In genomic region chr17:14206062-14206461, GRCm38 (mm10) we compare ENCODE assay signal across 8 mouse cellular contexts. TPM values are rescaled to one million over a fixed set of nuclear protein-coding genes. Genes with fewer than 3 reads are reported as not detected.
DNase-seq lines count a peak whose midpoint lies in the region; ATAC-seq and TF ChIP-seq lines count a peak whose summit lies in the region.

No protein-coding gene starts in this region.

- WGBS in liver, embryonic 12.5 days (ENCODE audit: insufficient replicate concordance) = 25% methylated on average over 3 of the region's 3 CpGs
- 42% methylated on average over 3 of the region's 3 CpGs for WGBS in cerebellum, adult 2 months
- WGBS in limb, embryonic 11.5 days = 32% methylated on average over 3 of the region's 3 CpGs
- 32% methylated on average over 3 of the region's 3 CpGs for WGBS in midbrain, embryonic 15.5 days

- ATAC-seq in liver, embryonic 12.5 days = no peak
- ATAC-seq in limb, embryonic 11.5 days (ENCODE audit: insufficient number of reproducible peaks, low FRiP score, low TSS enrichment, low read depth) = no peak
- peak; percentile 16 for ATAC-seq in midbrain, embryonic 15.5 days (replicated peaks)

- peak; percentile 85 for TF ChIP-seq CTCF in cerebellum, adult 2 months (IDR thresholded peaks at IDR 0.05; ENCODE audit: borderline replicate concordance, insufficient read depth, low read depth, low read length)

- DNase-seq in liver = peak; percentile 71
- DNase-seq in cerebellum, adult 2 months = peak; percentile 46 to 65
- DNase-seq in forelimb bud, embryonic 11.5 days (ENCODE audit: low read depth, low spot score) = peak; percentile 79
- peak; percentile 73 for DNase-seq in kidney, adult 18-20 months
- peak; percentile 87 for DNase-seq in limb, embryonic 11.5 days (ENCODE audit: low spot score)
- peak; percentile 60 for DNase-seq in thymus, postnatal 25 days

- peaks cover 70% of the 10 kb centered on the region for H3K27me3 ChIP-seq in liver, embryonic 12.5 days (replicated peaks)
- no peaks in the 10 kb centered on the region; the same call in 1 of the 2 replicates for H3K27me3 ChIP-seq in cerebellum, adult 2 months (ENCODE audit: control insufficient read depth, insufficient read depth, low read length)
- H3K27me3 ChIP-seq in limb, embryonic 11.5 days (ENCODE audit: control insufficient read depth, insufficient read depth, low read length) = peaks cover 34% of the 10 kb centered on the region
- H3K27me3 ChIP-seq in midbrain, embryonic 15.5 days (replicated peaks) = peaks cover 47% of the 10 kb centered on the region

- H3K4me2 ChIP-seq in liver, embryonic 12.5 days = no peak overlapping the region
- no peak overlapping the region for H3K4me2 ChIP-seq in limb, embryonic 11.5 days (ENCODE audit: low read depth, severe bottlenecking)
- no peak overlapping the region for H3K4me2 ChIP-seq in midbrain, embryonic 15.5 days

- H3K9me3 ChIP-seq in liver, embryonic 12.5 days (replicated peaks) = no peaks in the 10 kb centered on the region
- H3K9me3 ChIP-seq in limb, embryonic 11.5 days (ENCODE audit: control insufficient read depth, low read length) = no peaks in the 10 kb centered on the region
- no peaks in the 10 kb centered on the region for H3K9me3 ChIP-seq in midbrain, embryonic 15.5 days

- no peak overlapping the region for H3K9ac ChIP-seq in liver, embryonic 12.5 days
- no peak overlapping the region for H3K9ac ChIP-seq in limb, embryonic 11.5 days (ENCODE audit: low read length)
- no peak overlapping the region for H3K9ac ChIP-seq in midbrain, embryonic 15.5 days

- H3K4me1 ChIP-seq in liver, embryonic 12.5 days = 0 out of 2 replicates have a peak, but pooled peaks cover 5% of the 10 kb centered on the region
- H3K4me1 ChIP-seq in cerebellum, adult 2 months (ENCODE audit: control insufficient read depth, insufficient read depth, low read length) = peaks cover 2% of the 10 kb centered on the region
- H3K4me1 ChIP-seq in limb, embryonic 11.5 days (ENCODE audit: control insufficient read depth, insufficient read depth, low read length) = peaks cover 20% of the 10 kb centered on the region
- H3K4me1 ChIP-seq in midbrain, embryonic 15.5 days = peaks cover 26% of the 10 kb centered on the region

- no peaks in the 10 kb centered on the region for H3K36me3 ChIP-seq in liver, embryonic 12.5 days
- H3K36me3 ChIP-seq in limb, embryonic 11.5 days (ENCODE audit: control insufficient read depth, insufficient read depth, low read length) = no peaks in the 10 kb centered on the region
- no peaks in the 10 kb centered on the region for H3K36me3 ChIP-seq in midbrain, embryonic 15.5 days (replicated peaks)

- no peak overlapping the region for H3K4me3 ChIP-seq in liver, embryonic 12.5 days
- no peak overlapping the region for H3K4me3 ChIP-seq in cerebellum, adult 2 months (replicated peaks; ENCODE audit: insufficient read depth, low read depth, low read length)
- no peak overlapping the region for H3K4me3 ChIP-seq in limb, embryonic 11.5 days (ENCODE audit: low read depth, low read length)
- H3K4me3 ChIP-seq in midbrain, embryonic 15.5 days = no peak overlapping the region

- no peak overlapping the region for H3K27ac ChIP-seq in liver, embryonic 12.5 days
- no peak overlapping the region for H3K27ac ChIP-seq in cerebellum, adult 2 months (ENCODE audit: insufficient read depth, low read length)
- no peak overlapping the region for H3K27ac ChIP-seq in limb, embryonic 11.5 days (replicated peaks; ENCODE audit: low read depth, low read length)
- no peak overlapping the region for H3K27ac ChIP-seq in midbrain, embryonic 15.5 days

- TF ChIP-seq POLR2A in cerebellum, adult 2 months (IDR thresholded peaks at IDR 0.05; ENCODE audit: borderline replicate concordance, insufficient read depth, low read length) = no peak

RNA-seq across cellular contexts. Expression of gene Dact2, which starts 2.0 kb away (rescaled TPM):
- 0.85 and 1.4 TPM in 2 replicates for polyA plus RNA-seq in liver, embryonic 12.5 days (2016; fragmentation: Nextera tagmentation; extraction: Ambion mirVana)
- polyA plus RNA-seq in cerebellum, adult 2 months (2012; rRNA removed) = 6.5 and 7.2 TPM in 2 replicates
- 1.1 and 1.3 TPM in 2 replicates for polyA plus RNA-seq in limb, embryonic 11.5 days (2014; fragmentation: Nextera tagmentation; extraction: Ambion mirVana)
- 1.7 and 2.9 TPM in 2 replicates for polyA plus RNA-seq in midbrain, embryonic 15.5 days (2015; fragmentation: Nextera tagmentation; extraction: Ambion mirVana)
